Mouse (Mus musculus): ENCODE results near the gene Opn1sw.
"Not testable (repeated sequence)": the region's sequence is repeated elsewhere in the genome, so short reads cannot be mapped to it uniquely, and the experiment has no call there.

The Opn1sw gene

DNA sequence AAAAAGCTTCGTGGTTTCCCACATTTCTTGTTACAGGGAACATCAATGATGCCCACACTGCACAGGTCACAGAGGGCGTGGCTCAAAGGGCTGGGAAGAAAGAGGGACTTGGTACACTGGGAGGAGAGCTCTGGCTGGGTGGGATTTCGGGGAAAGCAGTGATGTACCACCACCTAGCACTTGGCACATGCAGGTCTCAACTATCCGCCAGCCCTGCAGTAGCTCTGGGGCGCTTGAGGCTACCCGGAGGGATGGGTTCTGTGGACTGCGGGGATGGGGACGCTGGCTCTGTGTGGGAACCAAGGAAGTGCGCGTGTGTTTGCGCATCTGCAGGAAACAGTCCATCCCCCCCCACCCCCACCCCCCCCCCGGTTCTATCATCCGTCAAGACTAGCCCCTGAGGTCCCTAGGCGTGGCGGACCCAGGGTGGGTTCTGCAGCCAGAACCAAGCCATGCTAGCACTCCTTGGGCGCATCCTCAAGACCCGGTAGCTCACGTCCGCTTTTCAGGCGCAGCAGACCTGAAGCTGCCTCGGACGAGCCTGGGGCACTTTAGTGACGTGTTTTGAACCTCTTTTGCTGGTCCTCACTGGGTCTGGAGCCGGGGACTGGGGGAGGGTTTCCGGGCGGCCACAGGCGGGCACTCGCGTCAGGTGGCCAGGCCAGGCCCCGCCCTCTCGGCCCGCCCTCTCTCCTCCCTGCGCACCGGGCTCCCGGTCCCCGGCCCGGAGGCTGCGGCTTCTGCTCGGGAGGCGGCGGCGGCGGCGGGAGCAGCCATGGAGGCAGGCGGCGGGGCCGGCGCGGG, 7.8 kb upstream of the Opn1sw start, which contains the start of gene Ccdc136:
Gene Ccdc136, plus strand, starts transcription at position 400 of the 804 bp plus-strand sequence.
- peak; percentile 92 for DNase-seq

DNA sequence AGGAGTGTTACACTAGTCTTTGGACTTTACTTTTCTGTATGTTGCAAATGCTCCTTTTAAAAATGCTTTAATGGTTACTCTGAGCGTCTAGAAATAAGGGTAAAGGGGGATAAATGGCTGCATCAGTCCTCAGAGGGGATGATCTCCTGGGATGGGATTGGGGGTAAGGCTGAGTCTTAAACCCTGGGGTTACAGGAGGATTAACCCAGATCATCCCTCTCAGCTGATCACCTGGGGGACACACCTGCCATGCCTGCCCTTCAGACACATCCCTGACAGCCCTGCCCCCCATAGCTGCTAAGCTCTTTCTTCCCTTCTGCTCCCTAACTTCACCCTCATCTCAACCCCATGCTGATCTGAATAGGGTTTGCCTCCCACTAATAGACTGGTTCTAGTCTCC, 6.0 kb upstream of the Opn1sw start:
- DNase-seq = no peak

DNA sequence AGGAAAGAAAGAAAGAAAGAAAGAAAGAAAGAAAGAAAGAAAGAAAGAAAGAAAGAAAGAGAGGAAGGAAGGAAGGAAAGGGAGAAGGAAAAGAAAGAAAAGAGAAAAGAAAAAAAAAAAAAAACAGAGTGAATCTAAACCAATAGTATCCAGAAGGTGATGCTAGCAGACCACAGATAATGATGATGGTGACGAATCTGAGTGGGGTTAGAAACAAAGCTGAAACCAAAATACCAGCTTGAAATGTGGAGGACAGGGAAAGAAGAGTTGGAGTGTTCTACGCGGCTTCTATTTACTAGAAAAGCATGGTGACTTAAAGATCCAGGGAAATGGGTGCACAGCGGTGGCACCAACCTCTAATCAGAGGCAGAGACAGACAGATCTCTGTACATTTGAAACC, 3.5 kb upstream of the Opn1sw start:
- DNase-seq = no peak

DNA sequence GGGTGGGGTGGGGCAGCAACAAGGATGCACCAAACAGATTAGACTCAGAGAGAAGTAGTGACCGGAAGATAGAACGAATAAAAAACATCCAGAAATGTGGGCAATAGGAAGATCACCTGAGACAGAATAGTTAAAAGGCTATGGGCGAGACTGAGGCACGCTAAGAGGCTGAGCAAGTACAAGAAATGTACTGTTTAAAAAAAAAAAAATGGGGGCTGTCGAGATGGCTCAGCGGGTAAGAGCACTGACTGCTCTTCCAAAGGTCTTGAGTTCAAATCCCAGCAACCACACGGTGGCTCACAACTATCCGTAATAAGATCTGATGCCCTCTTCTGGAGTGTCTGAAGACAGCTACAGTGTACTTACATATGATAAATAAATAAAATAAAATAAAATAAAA, 3.0 kb upstream of the Opn1sw start:
- not testable (repeated sequence) for DNase-seq

DNA sequence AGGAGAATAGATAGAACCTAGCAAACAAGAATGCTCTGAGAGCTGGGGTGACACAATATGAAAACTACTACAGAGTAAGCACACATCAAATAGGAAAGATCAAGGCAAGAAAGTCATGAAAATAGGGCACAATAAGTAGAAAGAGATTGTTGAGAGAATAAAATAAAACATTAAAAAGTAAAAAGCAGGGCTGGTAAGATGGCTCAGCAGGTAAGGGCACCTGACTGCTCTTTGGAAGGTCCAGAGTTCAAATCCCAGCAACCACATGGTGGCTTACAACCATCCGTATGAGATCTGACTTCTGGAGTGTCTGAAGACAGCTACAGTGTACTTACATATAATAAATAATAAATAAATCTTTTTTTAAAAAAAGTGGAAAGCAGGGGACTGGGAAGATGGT, 2.2 kb upstream of the Opn1sw start:
- not testable (repeated sequence) for DNase-seq

DNA sequence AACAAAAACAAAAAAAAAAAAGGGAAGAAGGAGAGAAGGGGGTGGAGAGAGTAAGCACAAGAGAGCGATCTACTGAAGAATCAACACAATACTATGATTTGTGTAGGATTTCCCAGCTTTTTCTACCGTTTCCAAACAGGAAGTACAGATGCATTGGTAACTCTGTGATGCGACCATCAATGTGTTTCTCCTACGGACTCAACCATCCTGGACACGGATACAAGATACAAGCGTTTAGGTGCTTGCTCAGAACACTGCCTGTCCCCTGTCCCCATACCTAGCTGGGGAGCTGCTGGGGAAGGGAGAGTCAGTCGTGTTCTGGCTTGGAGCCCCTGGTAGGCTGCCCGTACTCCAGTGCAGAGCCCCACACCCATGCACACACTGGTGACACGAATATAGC, 1.2 kb upstream of the Opn1sw start:
- DNase-seq = no peak

DNA sequence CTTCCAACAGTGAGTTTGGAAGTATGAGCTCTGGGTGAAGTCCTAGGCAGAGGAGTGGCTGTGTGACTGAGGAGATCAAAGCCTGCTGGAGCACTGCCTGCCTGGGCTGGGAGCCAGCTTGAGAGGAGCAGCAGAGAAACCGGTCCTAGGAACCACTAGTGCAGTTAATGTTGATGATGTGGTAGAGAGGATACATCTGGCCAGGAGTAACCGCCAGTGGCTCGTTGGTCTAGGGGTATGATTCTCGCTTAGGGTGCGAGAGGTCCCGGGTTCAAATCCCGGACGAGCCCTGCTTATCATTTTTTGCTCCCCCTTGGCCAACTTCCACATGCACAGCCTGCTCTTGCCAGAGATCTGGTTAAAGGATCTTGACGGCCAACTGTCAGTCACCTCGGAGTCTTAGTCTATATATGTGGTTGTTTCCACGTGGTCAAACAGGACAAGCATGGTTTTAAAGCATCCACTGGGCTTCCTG, 375 bp upstream of the Opn1sw start:
- peak; percentile 84 for DNase-seq

DNA sequence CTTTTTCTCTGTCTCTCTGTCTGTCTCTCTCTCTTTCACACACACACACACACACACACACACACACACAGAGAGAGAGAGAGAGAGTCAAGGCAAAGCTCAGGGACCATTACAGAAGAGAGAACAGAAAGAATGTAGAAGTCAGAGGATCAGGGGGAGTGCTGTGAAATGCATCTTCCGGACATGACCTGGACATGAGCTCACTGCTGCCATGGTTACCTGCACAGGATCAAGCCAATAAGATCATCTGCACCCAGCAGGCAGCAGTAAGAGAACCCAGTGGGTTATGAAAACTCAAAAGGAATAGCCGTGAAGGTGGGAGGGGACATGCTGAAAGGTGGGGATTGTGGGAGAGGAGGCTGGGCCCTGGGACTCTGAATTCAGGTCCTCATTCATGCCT, 5.8 kb downstream of the Opn1sw start:
- no peak for DNase-seq

DNA sequence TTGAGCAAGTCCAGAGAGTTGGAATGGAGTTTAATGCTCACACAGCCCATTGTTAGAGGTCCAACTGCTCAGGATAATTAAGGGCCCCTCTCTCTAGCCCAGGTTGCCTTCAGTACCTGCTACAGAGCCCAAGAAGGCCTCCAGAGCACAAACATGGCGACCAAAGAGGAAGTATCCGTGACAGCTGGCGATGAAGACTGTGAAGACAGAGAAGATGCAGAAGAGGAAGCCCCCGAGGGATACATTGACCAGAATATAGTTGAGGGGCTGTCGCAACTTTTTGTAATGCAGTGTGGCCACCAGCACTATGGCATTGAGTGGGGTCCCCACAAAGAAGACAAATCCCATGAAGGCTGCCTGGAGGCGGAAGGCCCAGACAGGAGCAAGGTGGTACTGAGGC, 8.3 kb downstream of the Opn1sw start:
- no peak for DNase-seq

DNA sequence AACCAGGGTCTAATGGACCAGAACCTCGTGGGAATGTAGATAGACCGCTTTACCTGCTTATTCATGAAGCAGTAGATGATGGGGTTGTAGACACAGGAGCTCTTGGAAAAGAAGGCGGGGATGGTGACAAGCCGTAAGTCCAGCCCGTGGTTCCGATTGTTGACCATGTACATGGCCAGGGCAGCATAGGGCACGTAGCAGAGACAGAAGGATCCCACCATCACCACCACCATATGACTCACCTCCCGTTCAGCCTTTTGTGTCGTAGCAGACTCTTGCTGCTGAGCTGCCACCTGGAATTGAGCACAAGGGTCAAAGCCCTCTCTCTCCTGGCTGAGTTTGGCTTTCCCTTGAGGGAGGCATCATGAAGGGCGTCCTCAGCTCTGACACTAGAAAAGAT, 9.6 kb downstream of the Opn1sw start:
- DNase-seq = no peak

DNA sequence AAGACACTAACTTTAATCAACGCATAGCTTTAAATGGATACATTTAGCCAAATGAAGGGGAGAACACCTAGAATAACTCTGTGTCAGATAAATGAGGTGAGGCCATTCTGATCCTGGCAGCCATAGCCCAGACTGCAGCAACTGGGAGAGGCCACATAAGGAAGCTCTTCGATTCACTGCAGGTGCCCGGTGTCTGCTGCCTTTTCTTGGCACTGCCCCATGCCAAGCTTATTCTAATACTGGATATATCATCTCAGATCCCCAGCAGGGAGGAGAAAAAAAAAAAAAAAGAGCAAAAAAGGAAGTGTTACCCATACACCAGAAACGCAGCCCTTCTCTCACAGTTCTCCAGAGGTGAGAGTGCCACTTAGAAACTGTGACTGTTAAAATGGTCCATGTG, 10.9 kb downstream of the Opn1sw start:
- peak; percentile 32 for DNase-seq

DNA sequence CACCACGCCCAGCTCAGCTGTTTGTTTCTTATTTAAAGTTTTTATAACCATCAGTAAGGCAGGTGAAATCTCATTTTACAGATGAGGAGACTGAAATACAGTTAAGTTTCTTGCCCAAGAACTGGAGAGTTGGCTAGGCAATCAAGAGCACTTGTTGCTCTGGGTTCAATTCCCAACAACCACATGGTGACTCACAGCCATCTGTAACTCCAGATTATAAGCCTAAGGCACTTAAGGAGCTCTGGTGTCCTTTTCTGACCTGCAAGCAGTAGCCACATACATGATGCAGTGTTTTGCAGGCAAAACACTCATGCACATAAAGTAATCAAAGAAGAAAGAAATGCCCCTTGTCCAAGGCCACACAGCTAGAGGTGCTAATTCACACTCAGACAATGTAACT, 23.0 kb downstream of the Opn1sw start:
- DNase-seq = no peak

DNA sequence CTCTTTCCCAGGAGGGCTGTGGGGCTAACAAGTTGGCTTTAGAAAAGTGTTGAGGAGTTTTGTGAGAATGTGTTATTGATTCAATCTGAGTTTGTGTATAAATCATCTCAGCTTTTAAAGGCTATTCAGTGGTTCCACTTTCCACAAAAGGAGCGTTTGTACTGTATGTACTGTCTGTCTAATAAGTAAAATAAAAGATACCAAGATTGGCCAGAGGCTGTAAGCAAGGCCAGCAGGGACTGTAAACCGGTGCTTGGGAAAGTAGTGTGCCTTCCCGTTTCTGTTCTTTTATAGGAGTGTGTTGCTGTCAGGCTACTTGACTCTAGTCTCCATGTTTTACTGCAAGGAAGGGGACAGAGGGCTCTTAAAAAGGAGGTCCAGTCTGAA, 25.1 kb downstream of the Opn1sw start:
- no peak for DNase-seq

DNA sequence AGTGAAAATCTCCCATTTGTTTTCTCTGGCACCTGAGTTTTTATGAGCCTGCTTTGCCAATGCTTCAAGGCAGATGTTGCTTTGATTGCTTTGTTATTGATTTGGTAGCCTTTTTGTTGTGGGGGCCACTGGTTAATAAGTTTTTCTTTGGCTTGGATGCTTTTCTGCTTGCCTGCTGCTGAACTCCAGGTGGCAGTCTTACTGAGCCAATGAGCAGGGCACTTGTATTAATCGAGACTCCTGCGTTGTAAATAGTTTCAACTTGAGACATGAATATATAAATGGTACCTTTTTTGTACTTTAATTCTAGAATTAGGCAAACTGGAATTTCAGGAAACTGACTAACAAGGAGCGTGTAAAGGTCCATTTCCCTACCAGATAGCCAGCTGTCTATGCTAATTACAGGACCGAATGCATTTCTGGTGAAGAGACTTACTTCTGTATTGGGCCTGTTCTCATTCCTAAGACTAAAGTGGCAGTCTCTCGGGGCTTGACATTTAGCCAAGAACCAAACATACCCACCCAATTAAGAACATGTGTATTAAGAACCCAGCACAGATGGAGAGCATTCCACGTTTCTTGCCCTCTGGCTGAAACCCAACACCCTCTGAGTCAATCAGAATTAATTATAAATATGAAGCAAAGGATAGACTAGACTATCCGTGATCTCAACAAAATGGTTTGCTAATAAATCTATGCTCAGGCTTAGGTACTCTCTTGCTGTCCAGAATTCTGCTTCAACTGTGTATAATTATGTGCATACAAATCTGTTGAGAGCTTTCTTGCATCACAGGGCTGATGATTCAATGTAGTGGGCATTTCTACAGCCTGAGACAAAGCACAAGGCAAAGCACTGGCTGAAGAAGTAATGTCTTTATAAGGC, 25.8 kb downstream of the Opn1sw start:
- DNase-seq = no peak

DNA sequence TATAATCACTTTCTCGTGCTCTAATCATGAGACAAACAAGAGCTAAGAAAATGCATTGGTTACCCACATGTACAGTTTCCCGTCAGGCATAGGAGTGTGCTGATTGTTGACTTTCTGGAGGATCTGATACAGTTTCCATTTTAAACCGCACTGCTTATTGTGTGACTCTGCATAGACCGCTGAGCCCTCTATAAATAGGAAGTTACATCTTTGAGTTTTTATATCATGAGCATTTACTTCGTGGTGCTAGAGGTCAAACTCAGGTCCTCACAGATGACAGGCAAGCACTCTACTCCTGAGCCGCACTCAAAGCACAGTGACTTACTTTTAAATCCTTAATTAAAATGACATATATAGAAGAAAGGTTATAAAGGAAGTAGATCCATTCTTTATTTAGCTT, 28.1 kb downstream of the Opn1sw start:
- no peak for DNase-seq

DNA sequence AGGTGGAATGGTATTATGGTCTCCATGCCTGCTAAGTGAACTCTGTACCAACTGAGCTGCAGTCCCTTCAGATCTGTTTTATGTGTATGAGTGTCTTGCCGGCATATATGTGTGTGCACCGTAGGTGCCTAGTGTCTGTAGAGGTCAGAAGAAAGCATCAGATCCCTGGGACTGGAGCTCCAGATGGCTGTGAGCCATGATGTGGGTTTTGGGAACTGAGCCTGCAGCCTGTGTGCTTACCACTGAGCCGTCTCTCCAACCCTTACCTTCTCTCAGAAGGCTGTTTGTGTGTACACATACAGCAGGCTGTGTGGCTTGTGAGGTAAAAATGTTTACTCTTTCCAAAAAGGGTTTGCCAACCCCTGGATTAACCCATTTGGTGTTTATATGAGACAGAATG, 28.9 kb downstream of the Opn1sw start:
- no peak for DNase-seq

DNA sequence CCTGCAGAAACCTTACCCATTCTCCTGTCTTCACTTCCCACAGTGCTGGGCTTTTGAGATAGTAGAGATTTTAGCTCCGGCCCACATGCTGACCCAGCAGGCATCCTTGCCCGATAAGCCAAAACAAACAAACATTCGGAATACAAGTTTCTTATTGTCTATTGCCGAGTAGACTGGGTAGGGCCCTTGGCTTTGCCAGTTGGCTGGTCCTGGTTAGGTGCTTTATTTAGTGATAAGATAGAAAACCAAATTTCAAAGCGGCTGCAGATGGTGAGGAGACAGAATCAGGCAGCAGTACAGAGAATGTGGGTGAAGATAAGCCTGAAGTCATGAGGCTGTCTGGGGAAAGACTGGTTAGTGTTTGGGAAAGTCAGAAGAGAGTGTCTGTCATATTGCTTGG, 35.5 kb downstream of the Opn1sw start:
- DNase-seq = no peak

DNA sequence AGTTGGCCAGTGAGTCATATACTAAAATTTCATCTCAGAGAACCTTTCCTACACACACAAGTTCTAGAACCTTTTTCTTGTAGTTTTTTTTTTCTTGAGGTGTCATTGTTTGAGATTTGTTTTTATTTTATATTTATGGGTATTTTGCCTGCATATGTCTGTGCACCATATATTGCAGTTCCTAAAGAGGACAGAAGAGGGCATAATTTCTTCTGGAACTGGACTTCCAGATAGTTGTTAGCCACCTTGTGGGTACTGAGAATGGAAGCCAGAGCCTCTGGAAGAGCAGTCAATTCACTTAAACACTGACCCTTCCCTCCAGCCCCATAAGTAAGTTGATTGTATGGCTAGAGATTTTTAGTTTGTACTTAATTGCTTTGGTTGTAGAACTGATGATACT, 36.7 kb downstream of the Opn1sw start:
- no peak for DNase-seq

DNA sequence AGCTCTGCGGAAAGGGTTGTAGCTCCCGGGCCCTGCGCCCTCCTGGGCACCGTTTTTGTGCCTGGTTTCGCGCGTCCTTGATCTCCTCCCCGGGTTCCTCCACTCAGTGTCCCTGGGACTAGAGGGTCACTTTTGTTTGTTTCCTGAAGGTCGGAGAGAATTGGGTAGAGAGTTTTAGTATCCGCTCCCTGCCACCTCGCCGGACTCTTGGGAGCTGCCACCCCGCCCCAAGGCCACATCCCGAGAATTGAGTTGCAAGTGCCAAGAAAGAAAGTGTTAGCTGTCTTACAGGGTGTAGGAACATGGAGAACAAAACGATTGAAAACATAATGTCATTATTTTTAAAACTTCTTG, 39.9 kb downstream of the Opn1sw start:
- no peak for DNase-seq

DNA sequence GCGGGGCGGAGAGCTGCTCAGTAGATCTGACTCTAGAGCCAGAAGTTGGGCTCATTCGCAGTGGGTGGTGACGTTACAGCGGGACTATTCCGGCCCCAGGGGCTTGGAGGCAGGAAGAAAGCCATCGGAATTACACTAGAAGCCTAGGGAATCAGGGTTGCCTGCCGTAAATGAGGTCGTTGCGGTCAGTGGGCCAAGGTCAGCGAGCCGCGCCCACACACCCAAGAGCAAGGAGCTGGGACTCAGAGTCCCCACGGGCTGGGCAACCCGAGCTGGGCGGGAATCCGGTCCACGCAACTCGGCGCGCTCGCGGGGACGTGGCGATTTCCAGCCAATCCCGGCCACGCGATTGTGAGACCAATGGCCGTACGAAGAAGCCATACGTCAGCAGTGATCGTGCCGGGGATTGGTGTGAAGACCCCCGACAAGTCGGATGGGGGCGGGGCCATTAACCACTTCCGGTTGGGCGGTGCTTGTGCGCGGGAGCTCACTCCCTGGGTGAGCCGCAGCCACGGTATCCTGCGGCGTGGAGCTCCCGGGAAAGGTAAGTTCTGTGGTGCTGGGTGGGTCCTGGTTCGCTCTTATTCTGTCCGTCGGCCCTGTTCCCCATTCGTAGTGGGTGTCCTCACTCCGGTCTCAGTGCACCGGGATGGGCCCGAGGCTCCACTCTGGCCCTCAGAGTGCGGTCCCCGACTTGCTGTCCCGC, 40.5 kb downstream of the Opn1sw start, which contains the start of gene Calu:
Gene Calu, plus strand, starts transcription at position 405 of the 706 bp plus-strand sequence.
- peak; percentile 99 for DNase-seq

DNA sequence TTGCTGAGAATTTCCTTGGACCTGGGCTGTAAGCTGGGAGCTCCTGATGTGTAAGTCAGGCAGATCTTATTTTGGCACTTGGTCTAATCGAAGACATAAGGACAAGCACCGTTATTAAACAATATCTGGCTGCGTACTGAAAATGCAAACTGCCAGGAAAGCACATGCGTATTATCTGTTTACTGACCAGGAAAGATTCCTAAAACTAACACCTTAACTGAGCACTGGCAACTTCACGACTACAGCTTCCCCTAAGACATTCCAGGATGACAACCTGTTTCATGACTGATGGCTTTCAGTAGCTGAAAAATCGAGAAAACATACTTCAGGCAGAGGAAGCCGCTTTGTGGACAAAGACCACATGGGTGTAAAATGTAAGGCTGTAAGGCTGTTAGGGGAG, 41.1 kb downstream of the Opn1sw start:
- DNase-seq = peak; percentile 6

DNA sequence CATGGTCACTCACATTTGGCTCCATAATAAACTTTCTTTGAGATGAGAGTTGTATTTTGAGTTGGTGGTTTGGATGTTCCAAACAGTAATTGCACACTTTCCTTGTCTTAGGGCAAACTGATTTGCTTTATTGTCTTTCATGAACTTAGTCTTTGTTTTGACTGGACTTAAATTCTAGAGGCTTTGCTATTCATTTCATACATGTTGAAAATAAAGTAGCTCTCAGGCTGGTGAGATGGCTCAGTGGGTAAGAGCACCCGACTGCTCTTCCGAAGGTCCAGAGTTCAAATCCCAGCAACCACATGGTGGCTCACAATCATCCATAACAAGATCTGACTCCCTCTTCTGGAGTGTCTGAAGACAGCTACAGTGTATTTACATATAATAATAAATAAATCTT, 41.8 kb downstream of the Opn1sw start:
- DNase-seq = not testable (repeated sequence)

DNA sequence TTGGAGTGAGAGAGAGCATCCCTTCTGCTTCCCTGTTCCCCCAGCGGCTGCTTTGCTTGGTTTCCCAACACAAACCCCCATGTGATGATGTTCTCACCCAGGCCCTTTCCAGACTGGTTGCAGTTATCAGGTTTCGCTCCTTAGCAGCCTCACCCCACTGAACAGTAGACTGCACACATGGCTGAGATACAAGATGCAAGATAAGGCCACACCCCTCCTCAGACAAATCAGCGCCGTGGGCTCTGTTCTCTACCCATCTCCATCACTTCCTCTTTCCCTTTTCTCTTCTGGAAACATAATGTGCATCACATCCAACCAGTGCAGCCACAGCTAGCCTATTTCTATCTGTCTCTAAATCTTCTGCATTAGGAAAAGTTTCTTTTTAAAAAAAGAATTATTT, 58.8 kb downstream of the Opn1sw start:
- DNase-seq = no peak

Data from cerebellum, adult 11-12 months (tissue).